Mouse (Mus musculus) ES-E14 (cell line): ENCODE data around the gene Slc35e2.

Source experiments
- CHD2 ChIP-seq: IDR thresholded peaks from 2 replicates; pipeline ENCODE4 v1.6.1; 2014; ENCODE audit warnings: mild to moderate bottlenecking, low read depth, low read length, inconsistent platforms
- MAFK ChIP-seq: IDR thresholded peaks from 2 replicates; pipeline ENCODE4 v1.6.1; 2014; ENCODE audit warnings: mild to moderate bottlenecking, low read depth, low read length, inconsistent platforms; ENCODE audit not compliant: insufficient read depth
- ZC3H11A ChIP-seq: IDR thresholded peaks from 2 replicates; pipeline ENCODE4 v1.6.1; 2012; ENCODE audit warnings: low read depth, mild to moderate bottlenecking, inconsistent platforms, low read length, borderline replicate concordance

DNA sequence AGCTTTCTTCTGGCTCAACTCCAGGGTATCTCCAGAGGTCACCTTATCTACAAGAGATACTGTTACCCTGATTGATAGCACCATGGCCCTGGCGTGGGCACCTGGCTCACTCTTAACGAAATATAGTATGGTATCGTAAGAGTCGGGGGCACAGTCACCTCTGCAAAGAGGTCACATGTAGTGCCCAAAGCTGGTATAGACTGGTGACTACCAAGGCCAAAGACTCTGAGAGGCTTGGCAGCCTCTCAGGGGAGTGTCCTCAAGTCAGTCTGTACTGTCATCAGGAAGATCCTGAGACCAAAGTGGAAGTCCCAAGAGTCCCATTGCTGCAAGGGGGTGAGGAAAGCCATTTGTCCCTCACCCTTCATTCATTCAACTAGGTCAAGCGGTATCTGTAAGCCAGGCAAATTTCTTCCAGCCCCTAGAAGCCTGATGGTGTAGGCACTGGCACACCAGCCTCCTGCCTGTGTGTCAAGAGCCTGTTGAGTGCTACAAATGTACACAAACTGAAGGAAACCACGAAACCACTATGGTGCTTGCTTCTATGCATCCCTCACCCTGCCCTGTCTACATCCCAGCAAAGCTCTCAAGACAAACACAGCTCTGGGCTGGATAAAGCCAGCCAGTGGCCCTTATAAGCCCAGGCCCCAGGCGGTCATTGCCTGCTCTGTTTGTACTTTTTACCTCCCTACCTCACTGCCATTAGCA lies 10.1 kb upstream of the Slc35e2 start:
- TF ChIP-seq CHD2 (no peak), MAFK (no peak), ZC3H11A (no peak)
